Mouse (Mus musculus): ENCODE data around the gene Pkd1l1. TPM values are rescaled to one million over a fixed set of nuclear protein-coding genes. Genes with fewer than 3 reads are reported as not detected.

The Pkd1l1 gene
- polyA plus RNA-seq, 1 experiment from 2014 or later, result not detected

GRCm38 (mm10) chr11:8809644-8810043 is 163.4 kb downstream of the Pkd1l1 start:
- DNase-seq (no peak), ATAC-seq (no peak)
- Histone ChIP-seq H3K9me3 (ENCODE audit: low read length) (no peaks in the 10 kb centered on the region), H3K4me2 (ENCODE audit: low read depth, low read length) (no peak overlapping the region), H3K27ac (ENCODE audit: low read depth) (no peak overlapping the region), H3K27me3 (ENCODE audit: insufficient read depth, low read length) (no peaks in the 10 kb centered on the region), H3K9ac (replicated peaks) (no peak overlapping the region), H3K4me3 (ENCODE audit: low read depth, low read length) (no peak overlapping the region), H3K4me1 (ENCODE audit: insufficient read depth) (no peaks in the 10 kb centered on the region), H3K36me3 (replicated peaks; ENCODE audit: insufficient read depth, low read length) (no peaks in the 10 kb centered on the region)
- TF ChIP-seq CTCF (IDR thresholded peaks at IDR 0.05; ENCODE audit: low read depth), result 0 out of 2 replicates have a peak, but pooled peaks have one; percentile 13
- no peak for TF ChIP-seq EP300 (IDR thresholded peaks at IDR 0.05; ENCODE audit: low read depth)
- WGBS (ENCODE audit: insufficient replicate concordance), result 63% methylated on average over 1 of the region's 1 CpGs

GRCm38 (mm10) chr11:8807009-8807408 is 166.1 kb downstream of the Pkd1l1 start:
- no peak overlapping the region for H3K9ac ChIP-seq (replicated peaks)
- DNase-seq, result no peak
- ATAC-seq, result no peak
- H3K4me2 ChIP-seq (ENCODE audit: low read depth, low read length), result no peak overlapping the region
- H3K9me3 ChIP-seq (ENCODE audit: low read length), result no peaks in the 10 kb centered on the region
- 78% methylated on average over 4 of the region's 4 CpGs for WGBS (ENCODE audit: insufficient replicate concordance)
- H3K27ac ChIP-seq (ENCODE audit: low read depth), result no peak overlapping the region
- no peaks in the 10 kb centered on the region for H3K27me3 ChIP-seq (ENCODE audit: insufficient read depth, low read length)
- no peaks in the 10 kb centered on the region for H3K36me3 ChIP-seq (replicated peaks; ENCODE audit: insufficient read depth, low read length)
- no peak for TF ChIP-seq EP300 (IDR thresholded peaks at IDR 0.05; ENCODE audit: low read depth)
- TF ChIP-seq CTCF (IDR thresholded peaks at IDR 0.05; ENCODE audit: low read depth), result no peak
- H3K4me1 ChIP-seq (ENCODE audit: insufficient read depth), result no peaks in the 10 kb centered on the region
- no peak overlapping the region for H3K4me3 ChIP-seq (ENCODE audit: low read depth, low read length)

GRCm38 (mm10) chr11:8804178-8804577 is 168.9 kb downstream of the Pkd1l1 start:
- no peak overlapping the region for H3K4me2 ChIP-seq (ENCODE audit: low read depth, low read length)
- H3K4me1 ChIP-seq (ENCODE audit: insufficient read depth), result no peaks in the 10 kb centered on the region
- no peaks in the 10 kb centered on the region for H3K36me3 ChIP-seq (replicated peaks; ENCODE audit: insufficient read depth, low read length)
- 74% methylated on average over 3 of the region's 3 CpGs for WGBS (ENCODE audit: insufficient replicate concordance)
- no peak overlapping the region for H3K9ac ChIP-seq (replicated peaks)
- H3K4me3 ChIP-seq (ENCODE audit: low read depth, low read length), result no peak overlapping the region
- TF ChIP-seq EP300 (IDR thresholded peaks at IDR 0.05; ENCODE audit: low read depth), result no peak
- no peak for TF ChIP-seq CTCF (IDR thresholded peaks at IDR 0.05; ENCODE audit: low read depth)
- H3K27ac ChIP-seq (ENCODE audit: low read depth), result no peak overlapping the region
- no peaks in the 10 kb centered on the region for H3K27me3 ChIP-seq (ENCODE audit: insufficient read depth, low read length)
- DNase-seq (no peak), ATAC-seq (no peak)
- H3K9me3 ChIP-seq (ENCODE audit: low read length), result no peaks in the 10 kb centered on the region

GRCm38 (mm10) chr11:8797486-8797885 is 175.6 kb downstream of the Pkd1l1 start:
- Histone ChIP-seq H3K9ac (replicated peaks) (no peak overlapping the region), H3K36me3 (replicated peaks; ENCODE audit: insufficient read depth, low read length) (no peaks in the 10 kb centered on the region), H3K27ac (ENCODE audit: low read depth) (no peak overlapping the region), H3K4me3 (ENCODE audit: low read depth, low read length) (no peak overlapping the region), H3K4me1 (ENCODE audit: insufficient read depth) (no peaks in the 10 kb centered on the region), H3K9me3 (ENCODE audit: low read length) (no peaks in the 10 kb centered on the region), H3K27me3 (ENCODE audit: insufficient read depth, low read length) (no peaks in the 10 kb centered on the region), H3K4me2 (ENCODE audit: low read depth, low read length) (no peak overlapping the region)
- TF ChIP-seq CTCF (IDR thresholded peaks at IDR 0.05; ENCODE audit: low read depth) (no peak), EP300 (IDR thresholded peaks at IDR 0.05; ENCODE audit: low read depth) (no peak)
- no peak for ATAC-seq
- WGBS (ENCODE audit: insufficient replicate concordance), result 61% methylated on average over 5 of the region's 5 CpGs
- no peak for DNase-seq

- no peak for DNase-seq
- ATAC-seq, result no peak
- Histone ChIP-seq H3K27ac (ENCODE audit: low read depth) (no peak overlapping the region), H3K4me2 (ENCODE audit: low read depth, low read length) (no peak overlapping the region), H3K9ac (replicated peaks) (no peak overlapping the region), H3K27me3 (ENCODE audit: insufficient read depth, low read length) (no peaks in the 10 kb centered on the region), H3K4me3 (ENCODE audit: low read depth, low read length) (no peak overlapping the region), H3K4me1 (ENCODE audit: insufficient read depth) (no peaks in the 10 kb centered on the region), H3K36me3 (replicated peaks; ENCODE audit: insufficient read depth, low read length) (no peaks in the 10 kb centered on the region), H3K9me3 (ENCODE audit: low read length) (no peaks in the 10 kb centered on the region)
- TF ChIP-seq CTCF (IDR thresholded peaks at IDR 0.05; ENCODE audit: low read depth) (no peak), EP300 (IDR thresholded peaks at IDR 0.05; ENCODE audit: low read depth) (no peak)
- WGBS (ENCODE audit: insufficient replicate concordance), result 81% methylated on average over 3 of the region's 3 CpGs
These were observed 178.0 kb downstream of the Pkd1l1 start for GRCm38 (mm10) chr11:8795031-8795430.

- Histone ChIP-seq H3K4me2 (ENCODE audit: low read depth, low read length) (no peak overlapping the region), H3K36me3 (replicated peaks; ENCODE audit: insufficient read depth, low read length) (no peaks in the 10 kb centered on the region), H3K9ac (replicated peaks) (no peak overlapping the region), H3K27ac (ENCODE audit: low read depth) (no peak overlapping the region), H3K4me3 (ENCODE audit: low read depth, low read length) (no peak overlapping the region), H3K27me3 (ENCODE audit: insufficient read depth, low read length) (no peaks in the 10 kb centered on the region), H3K9me3 (ENCODE audit: low read length) (no peaks in the 10 kb centered on the region), H3K4me1 (ENCODE audit: insufficient read depth) (no peaks in the 10 kb centered on the region)
- WGBS (ENCODE audit: insufficient replicate concordance), result 20% methylated on average over 2 of the region's 2 CpGs
- ATAC-seq, result no peak
- TF ChIP-seq CTCF (IDR thresholded peaks at IDR 0.05; ENCODE audit: low read depth), result no peak
- no peak for TF ChIP-seq EP300 (IDR thresholded peaks at IDR 0.05; ENCODE audit: low read depth)
- DNase-seq, result no peak
These were observed 180.9 kb downstream of the Pkd1l1 start for GRCm38 (mm10) chr11:8792146-8792545.

- Histone ChIP-seq H3K4me2 (ENCODE audit: low read depth, low read length) (no peak overlapping the region), H3K27ac (ENCODE audit: low read depth) (no peak overlapping the region), H3K36me3 (replicated peaks; ENCODE audit: insufficient read depth, low read length) (no peaks in the 10 kb centered on the region), H3K9ac (replicated peaks) (no peak overlapping the region), H3K4me3 (ENCODE audit: low read depth, low read length) (no peak overlapping the region), H3K27me3 (ENCODE audit: insufficient read depth, low read length) (no peaks in the 10 kb centered on the region), H3K4me1 (ENCODE audit: insufficient read depth) (no peaks in the 10 kb centered on the region), H3K9me3 (ENCODE audit: low read length) (no peaks in the 10 kb centered on the region)
- ATAC-seq (no peak), DNase-seq (no peak)
- 60% methylated on average over 5 of the region's 5 CpGs for WGBS (ENCODE audit: insufficient replicate concordance)
- TF ChIP-seq CTCF (IDR thresholded peaks at IDR 0.05; ENCODE audit: low read depth) (no peak), EP300 (IDR thresholded peaks at IDR 0.05; ENCODE audit: low read depth) (no peak)
These were observed 183.9 kb downstream of the Pkd1l1 start for GRCm38 (mm10) chr11:8789186-8789585.
